Mouse (Mus musculus) ES-E14 (cell line): Measurements from ENCODE around the gene Mgat4c.

Experiments
- CHD2 ChIP-seq: IDR thresholded peaks from 2 replicates; pipeline ENCODE4 v1.6.1; 2014; ENCODE audit warnings: mild to moderate bottlenecking, low read depth, low read length, inconsistent platforms
- MAFK ChIP-seq: IDR thresholded peaks from 2 replicates; pipeline ENCODE4 v1.6.1; 2014; ENCODE audit warnings: mild to moderate bottlenecking, low read depth, low read length, inconsistent platforms; ENCODE audit not compliant: insufficient read depth
- ZC3H11A ChIP-seq: IDR thresholded peaks from 2 replicates; pipeline ENCODE4 v1.6.1; 2012; ENCODE audit warnings: low read depth, mild to moderate bottlenecking, inconsistent platforms, low read length, borderline replicate concordance
- ZNF384 ChIP-seq: IDR thresholded peaks from 2 replicates; pipeline ENCODE4 v1.6.1; 2012; ENCODE audit warnings: low read depth, low read length, inconsistent platforms

- TF ChIP-seq CHD2, result no peak
- no peak for TF ChIP-seq ZNF384
- TF ChIP-seq MAFK, result no peak
- TF ChIP-seq ZC3H11A, result no peak
Observed at GRCm38 (mm10) chr10:101889866-101890265, 208.6 kb downstream of the Mgat4c start.
